Mouse (Mus musculus) stomach, postnatal 0 days (tissue): ENCODE measurements at regions not wholly inside any gene's neighbourhood (a gene's known extent, or its start where the extent isn't known, plus 50 kb on each side); places are given as distances from the start of the nearest gene placed in this dataset.

Experiments used
- CTCF ChIP-seq: IDR thresholded peaks from 2 replicates; pipeline ENCODE4 v1.5.1; 2016; ENCODE audit warnings: antibody characterized with exemption, low read depth, mild to moderate bottlenecking, moderate library complexity
- EP300 ChIP-seq: optimal IDR thresholded peaks from 2 replicates; pipeline ENCODE3; 2016; ENCODE audit warnings: antibody characterized with exemption

DNA sequence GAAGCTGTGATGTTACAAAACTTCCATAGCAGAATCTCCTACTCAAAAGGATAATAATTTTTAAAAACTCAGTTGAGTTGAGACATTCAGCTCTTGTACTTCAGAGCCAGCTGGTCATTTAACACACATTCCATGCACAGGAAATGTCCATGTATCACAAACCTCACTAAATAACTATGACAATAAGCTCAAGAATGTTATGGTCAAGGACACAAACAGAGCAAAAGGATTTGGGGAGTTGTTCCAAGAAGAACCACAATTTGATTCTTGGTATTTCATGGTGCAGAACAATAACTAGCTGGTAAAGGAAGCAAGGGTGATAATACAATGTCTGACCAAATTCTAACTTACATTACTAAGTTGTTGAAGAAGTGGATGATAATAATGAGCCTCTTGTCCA is 471.4 kb upstream of the 2610301B20Rik start:
- TF ChIP-seq CTCF (no peak), EP300 (no peak)
